Mouse (Mus musculus): Measurements from ENCODE around the gene Nid1. TPM values are rescaled to one million over a fixed set of nuclear protein-coding genes. Genes with fewer than 3 reads are reported as not detected.

The Nid1 gene
- polyA plus RNA-seq, 1 experiment from 2014 or later, result 46.8 TPM

Other genes with a start within 250 kb of the Nid1 start
- gene Gpr137b, start 43.5 kb upstream of the Nid1 start, polyA plus RNA-seq (2016; fragmentation: Nextera tagmentation; extraction: Ambion mirVana), result 14.9 and 18.2 TPM in 2 replicates
- gene Lyst, start 152.8 kb downstream of the Nid1 start, polyA plus RNA-seq (2016; fragmentation: Nextera tagmentation; extraction: Ambion mirVana), result 2.3 TPM in 2 replicates

Data from limb, embryonic 10.5 days (tissue).